Mouse (Mus musculus): ENCODE data around the gene Vasp.

DNA sequence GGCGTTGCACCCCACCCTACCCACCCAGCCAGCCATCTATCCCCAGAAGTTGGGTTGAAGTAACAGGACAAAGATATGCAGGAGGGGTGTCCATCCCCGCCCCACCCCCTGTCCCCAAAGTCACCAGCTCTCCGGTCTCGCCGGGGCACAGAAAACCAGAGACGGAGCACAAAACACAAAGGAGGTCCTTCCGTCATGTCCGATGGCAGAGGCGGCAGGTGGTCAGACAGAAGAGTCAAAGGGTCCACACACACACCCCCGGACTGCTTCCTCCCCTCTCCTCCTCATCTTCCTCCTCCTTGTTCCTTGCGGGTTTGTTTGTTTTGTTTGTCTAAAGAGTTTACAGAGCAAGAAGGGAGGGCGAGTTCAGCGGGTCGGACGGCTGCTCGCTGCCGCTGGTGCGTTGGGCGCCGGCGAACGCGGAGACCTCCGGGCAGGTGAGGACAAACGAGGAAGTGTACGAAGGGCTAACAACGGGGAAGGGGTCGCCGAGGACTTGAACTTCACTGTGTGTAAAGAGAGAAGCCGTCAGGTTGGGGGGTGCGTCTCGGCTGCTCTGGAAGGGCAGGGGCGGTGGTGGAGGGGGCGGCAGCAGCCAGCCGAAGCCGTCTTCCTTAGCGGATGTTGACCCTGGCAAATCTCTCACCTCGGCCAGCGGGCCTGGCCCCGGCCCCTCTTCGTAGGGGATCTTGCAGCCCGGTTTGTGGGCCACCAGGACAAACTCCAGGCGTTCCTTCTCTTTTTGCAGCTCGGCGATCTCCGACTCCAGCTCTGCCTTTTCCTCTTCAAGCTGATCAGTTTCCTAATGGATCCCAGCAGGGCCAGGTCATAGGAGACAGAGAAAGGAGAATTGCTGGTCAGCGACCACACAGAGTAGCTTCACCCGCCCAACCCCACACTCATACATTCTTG lies 33.1 kb upstream of the Vasp start:
- no peak for TF ChIP-seq CTCF (IDR thresholded peaks at IDR 0.05; ENCODE audit: borderline replicate concordance, insufficient read depth, low read length)
- no peak for TF ChIP-seq POLR2A (IDR thresholded peaks at IDR 0.05; ENCODE audit: low read depth, low read length)
